In the genomic region with DNA sequence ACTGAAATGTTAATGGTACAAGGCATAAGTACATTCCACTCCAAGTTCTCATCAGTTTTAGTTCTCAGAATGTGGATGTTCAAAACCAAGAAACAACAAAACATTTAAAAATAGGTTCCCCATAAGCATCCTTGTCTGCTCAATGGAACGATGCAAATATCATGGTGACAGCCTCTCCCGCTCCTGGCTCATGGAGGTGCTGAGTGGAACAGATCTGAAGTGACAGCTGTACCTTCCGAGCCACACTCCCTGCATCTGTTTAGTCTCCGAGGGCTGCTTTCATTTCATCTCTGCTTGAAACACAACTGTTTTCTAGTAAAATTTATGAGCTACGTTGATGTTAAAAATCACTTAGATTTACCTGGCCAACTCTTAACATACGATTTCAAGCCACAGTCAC, we compare ENCODE assay signal across 11 mouse cellular contexts.
DNase-seq lines count a peak whose midpoint lies in the region; ATAC-seq and TF ChIP-seq lines count a peak whose summit lies in the region.
"Had no signal": no experiment of that assay in that cellular context is flagged by ENCODE, and none has a peak within 500 bp of the region (broad histone marks: within the 10 kb centered on the region; RNA-seq: fewer than 3 reads in every experiment).

No protein-coding gene starts in this region.

- no peaks in the 10 kb centered on the region for H3K36me3 ChIP-seq in limb, embryonic 12.5 days
- H3K36me3 ChIP-seq in limb, embryonic 10.5 days: no peaks in the 10 kb centered on the region
- no peaks in the 10 kb centered on the region for H3K36me3 ChIP-seq in limb, embryonic 15.5 days
- H3K36me3 ChIP-seq in forebrain, embryonic 13.5 days (ENCODE audit: poor library complexity, severe bottlenecking): no peaks in the 10 kb centered on the region
- H3K36me3 ChIP-seq: liver, embryonic 13.5 days had no signal

- peak overlapping the region; percentile 17; the same call in 1 of the 2 replicates for H3K4me2 ChIP-seq in limb, embryonic 12.5 days
- 0 out of 2 replicates have a peak overlapping the region, but pooled peaks have one; percentile 12 for H3K4me2 ChIP-seq in limb, embryonic 15.5 days
- H3K4me2 ChIP-seq in forebrain, embryonic 13.5 days: no peak overlapping the region
- H3K4me2 ChIP-seq: liver, embryonic 13.5 days had no signal

- no peaks in the 10 kb centered on the region for H3K27me3 ChIP-seq in limb, embryonic 12.5 days
- H3K27me3 ChIP-seq in limb, embryonic 10.5 days (ENCODE audit: low read depth, poor library complexity, severe bottlenecking): no peaks in the 10 kb centered on the region
- no peaks in the 10 kb centered on the region for H3K27me3 ChIP-seq in limb, embryonic 15.5 days
- H3K27me3 ChIP-seq in forebrain, embryonic 13.5 days: no peaks in the 10 kb centered on the region
- H3K27me3 ChIP-seq: liver, embryonic 13.5 days had no signal

- TF ChIP-seq CTCF in gastrocnemius, adult 2 months (IDR thresholded peaks at IDR 0.05): no peak

- H3K4me1 ChIP-seq in limb, embryonic 12.5 days (replicated peaks): no peaks in the 10 kb centered on the region
- no peaks in the 10 kb centered on the region for H3K4me1 ChIP-seq in limb, embryonic 10.5 days
- H3K4me1 ChIP-seq in limb, embryonic 15.5 days: no peaks in the 10 kb centered on the region
- H3K4me1 ChIP-seq in forebrain, embryonic 13.5 days: peaks cover 4% of the 10 kb centered on the region; the same call in 1 of the 2 replicates
- H3K4me1 ChIP-seq: liver, embryonic 13.5 days had no signal

- no peak for DNase-seq in gastrocnemius, adult 2 months
- DNase-seq in gastrocnemius, adult 18-20 months (ENCODE audit: low spot score): no peak
- DNase-seq in limb, embryonic 10.5 days (ENCODE audit: low spot score): no peak
- DNase-seq in lung, postnatal 4 days: no peak
- no peak for DNase-seq in lung, postnatal 14 days
- DNase-seq: B cell, adult 2 months; kidney, postnatal 36 days; liver, embryonic 13.5 days had no signal

- H3K9me3 ChIP-seq in limb, embryonic 12.5 days: no peaks in the 10 kb centered on the region
- no peaks in the 10 kb centered on the region for H3K9me3 ChIP-seq in limb, embryonic 10.5 days (replicated peaks)
- no peaks in the 10 kb centered on the region for H3K9me3 ChIP-seq in limb, embryonic 15.5 days
- H3K9me3 ChIP-seq in forebrain, embryonic 13.5 days (replicated peaks): no peaks in the 10 kb centered on the region
- H3K9me3 ChIP-seq: liver, embryonic 13.5 days had no signal

- no peak for ATAC-seq in limb, embryonic 12.5 days (ENCODE audit: insufficient number of reproducible peaks, insufficient read depth, low FRiP score, low TSS enrichment, low read depth)
- no peak for ATAC-seq in limb, embryonic 15.5 days (ENCODE audit: insufficient number of reproducible peaks, low FRiP score, low TSS enrichment, low read depth)
- ATAC-seq in forebrain, embryonic 13.5 days: no peak

- no peak overlapping the region for H3K27ac ChIP-seq in gastrocnemius, adult 2 months
- no peak overlapping the region for H3K27ac ChIP-seq in limb, embryonic 12.5 days
- no peak overlapping the region for H3K27ac ChIP-seq in limb, embryonic 10.5 days
- no peak overlapping the region for H3K27ac ChIP-seq in limb, embryonic 15.5 days
- no peak overlapping the region for H3K27ac ChIP-seq in forebrain, embryonic 13.5 days
- H3K27ac ChIP-seq: liver, embryonic 13.5 days had no signal

- peak overlapping the region; percentile 61 for H3K4me3 ChIP-seq in gastrocnemius, adult 2 months
- H3K4me3 ChIP-seq in limb, embryonic 12.5 days (replicated peaks): no peak overlapping the region
- no peak overlapping the region for H3K4me3 ChIP-seq in limb, embryonic 10.5 days
- H3K4me3 ChIP-seq in limb, embryonic 15.5 days: no peak overlapping the region
- H3K4me3 ChIP-seq in forebrain, embryonic 13.5 days: no peak overlapping the region
- H3K4me3 ChIP-seq: liver, embryonic 13.5 days had no signal

- intact Hi-C loops in gastrocnemius, adult 2 months (cut with DNase I): no loop called here

- H3K9ac ChIP-seq in limb, embryonic 12.5 days (replicated peaks): no peak overlapping the region
- H3K9ac ChIP-seq in limb, embryonic 15.5 days: no peak overlapping the region
- no peak overlapping the region for H3K9ac ChIP-seq in forebrain, embryonic 13.5 days
- H3K9ac ChIP-seq: liver, embryonic 13.5 days had no signal

- WGBS in limb, embryonic 12.5 days: 51% methylated on average over 6 of the region's 6 CpGs
- WGBS in limb, embryonic 10.5 days: 81% methylated on average over 6 of the region's 6 CpGs
- 33% methylated on average over 6 of the region's 6 CpGs for WGBS in limb, embryonic 15.5 days
- WGBS in forebrain, embryonic 13.5 days: 73% methylated on average over 6 of the region's 6 CpGs
